Comparison of ENCODE assay signal across 18 mouse cellular contexts in genomic region chr19:40468308-40468707, GRCm38 (mm10). TPM values are rescaled to one million over a fixed set of nuclear protein-coding genes. Genes with fewer than 3 reads are reported as not detected.
DNase-seq lines count a peak whose midpoint lies in the region; ATAC-seq and TF ChIP-seq lines count a peak whose summit lies in the region.
"Had no signal": no experiment of that assay in that cellular context is flagged by ENCODE, and none has a peak within 500 bp of the region (broad histone marks: within the 10 kb centered on the region; RNA-seq: fewer than 3 reads in every experiment).

No protein-coding gene starts in this region.

- no peak for TF ChIP-seq CTCF in stomach, postnatal 0 days (IDR thresholded peaks at IDR 0.05; ENCODE audit: low read depth)

- no peaks in the 10 kb centered on the region for H3K27me3 ChIP-seq in heart, embryonic 15.5 days
- H3K27me3 ChIP-seq in neural tube, embryonic 13.5 days = no peaks in the 10 kb centered on the region
- no peaks in the 10 kb centered on the region for H3K27me3 ChIP-seq in stomach, postnatal 0 days (ENCODE audit: control insufficient read depth, insufficient read depth, low read length)
- H3K27me3 ChIP-seq: embryonic facial prominence, embryonic 12.5 days; intestine, embryonic 15.5 days; limb, embryonic 15.5 days; stomach, embryonic 15.5 days had no signal

- no peaks in the 10 kb centered on the region for H3K36me3 ChIP-seq in heart, embryonic 15.5 days
- peaks cover 6% of the 10 kb centered on the region; the same call in 1 of the 2 replicates for H3K36me3 ChIP-seq in neural tube, embryonic 13.5 days
- H3K36me3 ChIP-seq in stomach, postnatal 0 days (ENCODE audit: control insufficient read depth, insufficient read depth, low read length) = no peaks in the 10 kb centered on the region
- H3K36me3 ChIP-seq: embryonic facial prominence, embryonic 12.5 days; intestine, embryonic 15.5 days; limb, embryonic 15.5 days; stomach, embryonic 15.5 days had no signal

- no peak overlapping the region for H3K4me3 ChIP-seq in heart, embryonic 15.5 days
- no peak overlapping the region for H3K4me3 ChIP-seq in neural tube, embryonic 13.5 days
- H3K4me3 ChIP-seq in stomach, postnatal 0 days (ENCODE audit: low read depth, low read length) = no peak overlapping the region
- H3K4me3 ChIP-seq: embryonic facial prominence, embryonic 12.5 days; intestine, embryonic 15.5 days; limb, embryonic 15.5 days; stomach, embryonic 15.5 days had no signal

- no peak overlapping the region for H3K9ac ChIP-seq in heart, embryonic 15.5 days
- H3K9ac ChIP-seq in neural tube, embryonic 13.5 days = no peak overlapping the region
- H3K9ac ChIP-seq in stomach, postnatal 0 days (ENCODE audit: low read length) = no peak overlapping the region
- H3K9ac ChIP-seq: embryonic facial prominence, embryonic 12.5 days; intestine, embryonic 15.5 days; limb, embryonic 15.5 days; stomach, embryonic 15.5 days had no signal

- H3K27ac ChIP-seq in heart, embryonic 15.5 days = peak overlapping the region; percentile 84
- H3K27ac ChIP-seq in neural tube, embryonic 13.5 days (replicated peaks) = peak overlapping the region; percentile 57
- H3K27ac ChIP-seq in stomach, postnatal 0 days (replicated peaks) = peak overlapping the region; percentile 56
- H3K27ac ChIP-seq: embryonic facial prominence, embryonic 12.5 days; intestine, embryonic 15.5 days; limb, embryonic 15.5 days; stomach, embryonic 15.5 days had no signal

- no peak for ATAC-seq in heart, embryonic 15.5 days (replicated peaks; ENCODE audit: insufficient number of reproducible peaks, insufficient read depth, low FRiP score, low read depth)
- no peak for ATAC-seq in neural tube, embryonic 13.5 days (ENCODE audit: low read depth)
- ATAC-seq in stomach, postnatal 0 days (ENCODE audit: low FRiP score, low TSS enrichment) = no peak
- ATAC-seq: activated CD4-positive, CD25-positive, alpha-beta regulatory T cell, adult 4 months; intestine, embryonic 15.5 days had no signal

- TF ChIP-seq EP300 in stomach, postnatal 0 days (optimal IDR thresholded peaks at IDR 0.05) = no peak

- peak overlapping the region; percentile 21; the same call in 1 of the 2 replicates for H3K4me2 ChIP-seq in heart, embryonic 15.5 days
- H3K4me2 ChIP-seq in neural tube, embryonic 13.5 days = no peak overlapping the region
- H3K4me2 ChIP-seq in stomach, postnatal 0 days (replicated peaks; ENCODE audit: low read depth) = no peak overlapping the region
- H3K4me2 ChIP-seq: embryonic facial prominence, embryonic 12.5 days; intestine, embryonic 15.5 days; limb, embryonic 15.5 days; stomach, embryonic 15.5 days had no signal

- DNase-seq in gastrocnemius, adult 18-20 months (ENCODE audit: low spot score) = peak; percentile 29
- no peak for DNase-seq in gastrocnemius, postnatal 25 days
- DNase-seq in heart, adult 11 months = no peak
- DNase-seq in neural tube, embryonic 10.5 days (ENCODE audit: extremely low spot score, low spot score) = no peak
- no peak for DNase-seq in stomach, postnatal 0 days (ENCODE audit: low spot score)
- no peak for DNase-seq in lung, postnatal 25 days (ENCODE audit: low spot score)
- DNase-seq: cerebellum, postnatal 36 days; kidney, postnatal 10 days; lung, adult 2 months; midbrain, embryonic 14.5 days; thymus, postnatal 4 days had no signal

- no peaks in the 10 kb centered on the region for H3K9me3 ChIP-seq in heart, embryonic 15.5 days (replicated peaks)
- no peaks in the 10 kb centered on the region for H3K9me3 ChIP-seq in neural tube, embryonic 13.5 days
- H3K9me3 ChIP-seq in stomach, postnatal 0 days (ENCODE audit: control insufficient read depth, low read length) = no peaks in the 10 kb centered on the region
- H3K9me3 ChIP-seq: embryonic facial prominence, embryonic 12.5 days; intestine, embryonic 15.5 days; limb, embryonic 15.5 days; stomach, embryonic 15.5 days had no signal

- peaks cover 50% of the 10 kb centered on the region for H3K4me1 ChIP-seq in heart, embryonic 15.5 days (replicated peaks)
- H3K4me1 ChIP-seq in neural tube, embryonic 13.5 days (replicated peaks) = peaks cover 47% of the 10 kb centered on the region
- peaks cover 3% of the 10 kb centered on the region for H3K4me1 ChIP-seq in stomach, postnatal 0 days (replicated peaks; ENCODE audit: control insufficient read depth, insufficient read depth)

- WGBS in heart, embryonic 15.5 days = 71% methylated on average over 3 of the region's 3 CpGs
- 64% methylated on average over 3 of the region's 3 CpGs for WGBS in neural tube, embryonic 13.5 days
- 86% methylated on average over 3 of the region's 3 CpGs for WGBS in stomach, postnatal 0 days

RNA-seq across cellular contexts. Expression of gene Sorbs1, which starts 45.3 kb away (rescaled TPM):
- total RNA-seq in gastrocnemius, adult 18-20 months (2021) = 100 to 1,000 TPM; 148 to 249 TPM
- total RNA-seq in gastrocnemius, postnatal 25 days (2021) = 100 to 1,000 TPM; 124 to 147 TPM
- 103 and 126 TPM in 2 replicates for polyA plus RNA-seq in heart, embryonic 15.5 days (2015; fragmentation: Nextera tagmentation; extraction: Ambion mirVana)
- 105 and 117 TPM in 2 replicates for polyA plus RNA-seq in neural tube, embryonic 13.5 days (2015; fragmentation: Nextera tagmentation; extraction: Ambion mirVana)
- 107 and 111 TPM in 2 replicates for polyA plus RNA-seq in stomach, postnatal 0 days (2015; fragmentation: Nextera tagmentation; extraction: Ambion mirVana)
